Mouse (Mus musculus) liver, embryonic 11.5 days (tissue): Measurements from ENCODE around the gene Best2. TPM values are rescaled to one million over a fixed set of nuclear protein-coding genes. Genes with fewer than 3 reads are reported as not detected.

Source experiments
- ATAC-seq: fragments of 200-750 bp; cut with Nextera tagmentation; replicated peaks from 2 replicates; pipeline ENCODE4 v1.8.0; 2017; ENCODE audit warnings: moderate number of reproducible peaks, mild to moderate bottlenecking, moderate TSS enrichment, moderate library complexity; ENCODE audit not compliant: low FRiP score
- DNase-seq: peaks from one replicate; pipeline ENCODE4 v3.0.0-alpha.2; 2017; ENCODE audit warnings: low spot score
- H3K27ac ChIP-seq: fragments of 300-500 bp; sonication (generic); 2 replicates; pipeline ENCODE4 v1.5.1; 2014; ENCODE audit warnings: mild to moderate bottlenecking, low read depth, low read length, control low read depth
- H3K27me3 ChIP-seq: fragments of 300-500 bp; sonication (generic); replicated peaks from 2 replicates; pipeline ENCODE4 v1.6.1; 2014; ENCODE audit warnings: low read length, mixed read lengths; ENCODE audit not compliant: control insufficient read depth, insufficient read depth
- H3K36me3 ChIP-seq: fragments of 300-500 bp; sonication (generic); 2 replicates; pipeline ENCODE4 v1.6.1; 2014; ENCODE audit warnings: mild to moderate bottlenecking, low read length, moderate library complexity, mixed read lengths; ENCODE audit not compliant: control insufficient read depth, insufficient read depth
- H3K4me1 ChIP-seq: fragments of 300-500 bp; sonication (generic); replicated peaks from 2 replicates; pipeline ENCODE4 v1.6.1; 2014; ENCODE audit warnings: low read length, mixed read lengths; ENCODE audit not compliant: control insufficient read depth, insufficient read depth
- H3K4me2 ChIP-seq: fragments of 300-500 bp; sonication (generic); 2 replicates; pipeline ENCODE4 v1.6.1; 2014; ENCODE audit warnings: mild to moderate bottlenecking, control low read depth, moderate library complexity
- H3K4me3 ChIP-seq: fragments of 300-500 bp; sonication (generic); 2 replicates; pipeline ENCODE4 v1.5.1; 2014; ENCODE audit warnings: low read depth, low read length, control low read depth
- H3K9ac ChIP-seq: fragments of 300-500 bp; sonication (generic); 2 replicates; pipeline ENCODE4 v1.6.1; 2014; ENCODE audit warnings: low read depth, low read length, control low read depth
- H3K9me3 ChIP-seq: fragments of 300-500 bp; sonication (generic); 2 replicates; pipeline ENCODE4 v1.6.1; 2016; ENCODE audit warnings: low read length, inconsistent platforms, mixed read lengths; ENCODE audit not compliant: control insufficient read depth
- WGBS: fragments of 180-500 bp; shearing (Covaris S2); extraction: QIAGEN DNeasy Blood & Tissue Kit; methylation state at CpG from one replicate; pipeline ENCODE4 v1.1.7; 2014; 5-methylcytosine and 5-hydroxymethylcytosine counted together
- polyA plus RNA-seq: library from polyadenylated mRNA; unstranded; fragments of >200 nt; fragmentation: Nextera tagmentation; extraction: Ambion mirVana; gene quantifications from 2 replicates; pipeline ENCODE4 v1.2.1, GENCODE M21; 2014

Best2 gene
- 0.13 TPM in 1 of 2 replicates, not detected in the other for polyA plus RNA-seq

DNA sequence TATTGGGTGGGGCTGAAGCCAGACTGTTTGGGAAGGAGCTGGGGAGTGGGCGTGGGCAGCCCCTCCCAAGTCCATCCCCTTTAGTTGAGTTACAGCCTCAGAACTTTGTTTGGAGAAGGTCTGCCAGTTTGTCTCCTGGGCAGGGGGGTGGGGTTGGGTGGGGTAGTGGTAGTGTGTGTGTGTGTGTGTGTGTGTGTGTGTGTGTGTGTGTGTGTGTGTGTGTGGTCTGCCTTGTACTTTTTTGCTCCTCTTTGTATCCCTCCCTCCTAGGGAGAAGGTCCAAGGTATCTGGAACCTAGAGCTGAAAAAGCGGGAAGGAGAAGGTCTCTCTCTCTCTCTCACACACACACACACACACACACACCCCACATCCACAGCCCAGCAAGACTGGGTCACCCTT lies at the start of gene Best2:
Gene Best2, minus strand, starts transcription at position 101 of the 400 bp plus-strand sequence.
- H3K4me3 ChIP-seq = peak within 1 kb of the TSS; percentile 30
- 0 out of 2 replicates have a peak, but pooled peaks cover 4% of the 10 kb centered on the region for H3K4me1 ChIP-seq
- no peaks in the 10 kb centered on the region for H3K9me3 ChIP-seq
- 69% methylated on average over 2 of the region's 2 CpGs for WGBS
- H3K4me2 ChIP-seq = peak within 1 kb of the TSS; percentile 64
- H3K9ac ChIP-seq = peak within 1 kb of the TSS; percentile 21
- no peak within 1 kb of the TSS for H3K27ac ChIP-seq
- DNase-seq = no peak
- H3K27me3 ChIP-seq = peaks cover 39% of the 10 kb centered on the region
- H3K36me3 ChIP-seq = peaks cover 16% of the 10 kb centered on the region; the same call in 1 of the 2 replicates
- ATAC-seq = no peak

GRCm38 (mm10) chr8:85062603-85063002 lies 48.3 kb upstream of the Best2 start:
- ATAC-seq (no peak), DNase-seq (no peak)
- H3K9ac ChIP-seq = no peak overlapping the region
- H3K36me3 ChIP-seq = peaks cover 6% of the 10 kb centered on the region; the same call in 1 of the 2 replicates
- H3K4me2 ChIP-seq = no peak overlapping the region
- peaks cover 11% of the 10 kb centered on the region for H3K4me1 ChIP-seq
- H3K4me3 ChIP-seq = no peak overlapping the region
- 94% methylated on average over 4 of the region's 4 CpGs for WGBS
- no peaks in the 10 kb centered on the region for H3K27me3 ChIP-seq
- no peaks in the 10 kb centered on the region for H3K9me3 ChIP-seq
- no peak overlapping the region for H3K27ac ChIP-seq

- H3K9me3 ChIP-seq = no peaks in the 10 kb centered on the region
- peaks cover 11% of the 10 kb centered on the region; the same call in 1 of the 2 replicates for H3K4me1 ChIP-seq
- H3K27ac ChIP-seq = peak within 1 kb of the TSS; percentile 2; the same call in 1 of the 2 replicates
- no peaks in the 10 kb centered on the region for H3K27me3 ChIP-seq
- DNase-seq (peak; percentile 89), ATAC-seq (peak; percentile 85)
- peak within 1 kb of the TSS; percentile 91 for H3K4me3 ChIP-seq
- peaks cover 16% of the 10 kb centered on the region for H3K36me3 ChIP-seq
- H3K9ac ChIP-seq = peak within 1 kb of the TSS; percentile 70
- under 1% methylated on average over 52 of the region's 53 CpGs for whole genome bisulfite sequencing
- H3K4me2 ChIP-seq = peak within 1 kb of the TSS; percentile 98
Measured at GRCm38 (mm10) chr8:85059879-85060616, 45.7 kb upstream of the Best2 start, which contains the start of gene Fbxw9. TSS of gene Fbxw9 (plus strand) at chr8:85060055.

- H3K36me3 ChIP-seq = peaks cover 41% of the 10 kb centered on the region
Measured at GRCm38 (mm10) chr8:85057367-85057766, 43.0 kb upstream of the Best2 start.

DNA sequence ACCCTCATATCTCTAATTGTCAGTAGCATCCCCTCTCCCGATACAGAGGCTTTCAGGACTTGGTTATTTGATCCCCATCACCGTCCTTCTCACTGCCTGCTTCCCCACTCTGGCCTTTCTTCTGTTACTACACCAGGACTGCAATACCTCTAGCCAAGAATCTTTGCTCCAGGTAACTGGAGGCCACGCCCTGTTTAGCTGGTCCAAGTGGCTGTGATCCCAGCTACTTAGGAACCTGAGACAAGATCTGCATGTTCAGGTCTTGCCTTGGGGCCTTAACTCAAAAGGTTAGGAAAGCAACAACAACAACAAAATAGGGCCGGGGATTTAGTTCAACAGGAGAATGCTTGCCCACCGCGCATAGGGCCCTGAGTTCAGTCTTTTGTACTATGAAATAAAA lies 29.3 kb upstream of the Best2 start:
- no peaks in the 10 kb centered on the region for H3K27me3 ChIP-seq
- no peak for DNase-seq
- H3K4me3 ChIP-seq = no peak overlapping the region
- no peak overlapping the region for H3K9ac ChIP-seq
- WGBS = 89% methylated on average over 6 of the region's 6 CpGs
- no peak overlapping the region for H3K4me2 ChIP-seq
- no peaks in the 10 kb centered on the region for H3K9me3 ChIP-seq
- H3K4me1 ChIP-seq = peaks cover 8% of the 10 kb centered on the region
- no peak overlapping the region for H3K27ac ChIP-seq
- peaks cover 78% of the 10 kb centered on the region for H3K36me3 ChIP-seq
- ATAC-seq = no peak

More at GRCm38 (mm10) chr8:85057367-85057766, 43.0 kb upstream of the Best2 start:
- no peak for DNase-seq
- Histone ChIP-seq H3K9me3 (no peaks in the 10 kb centered on the region), H3K9ac (no peak overlapping the region), H3K27me3 (no peaks in the 10 kb centered on the region), H3K4me1 (peaks cover 8% of the 10 kb centered on the region; the same call in 1 of the 2 replicates), H3K27ac (no peak overlapping the region), H3K4me2 (no peak overlapping the region), H3K4me3 (no peak overlapping the region)
- 80% methylated on average over 7 of the region's 7 CpGs for WGBS
- ATAC-seq = no peak

- under 1% methylated on average over 57 of the region's 57 CpGs for WGBS
- peak; percentile 79 for DNase-seq
- H3K36me3 ChIP-seq = peaks cover 22% of the 10 kb centered on the region
Measured at GRCm38 (mm10) chr8:85037681-85038531, 23.6 kb upstream of the Best2 start.

DNA sequence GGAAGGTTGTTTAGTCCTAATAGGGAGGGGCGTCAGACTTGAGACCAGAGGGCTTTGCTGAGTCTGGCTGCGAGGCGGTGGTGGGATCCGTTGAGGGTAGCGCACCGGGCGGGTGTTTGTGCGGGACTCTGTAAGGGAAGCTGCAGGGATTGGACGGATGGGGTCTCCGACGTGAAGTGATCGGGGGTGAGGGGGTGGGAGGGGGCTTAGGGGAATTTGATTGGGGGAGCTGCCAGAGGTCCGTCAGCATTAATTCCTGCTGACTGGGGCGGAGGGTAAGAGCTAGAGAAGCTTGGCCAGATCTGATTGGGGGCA lies 23.0 kb upstream of the Best2 start:
- H3K9me3 ChIP-seq = no peaks in the 10 kb centered on the region
- no peak for DNase-seq
- peaks cover 18% of the 10 kb centered on the region for H3K4me1 ChIP-seq
- peak overlapping the region; percentile 97 for H3K27ac ChIP-seq
- peak overlapping the region; percentile 78 for H3K4me2 ChIP-seq
- ATAC-seq = peak; percentile 46
- peak overlapping the region; percentile 95 for H3K9ac ChIP-seq
- H3K36me3 ChIP-seq = peaks cover 23% of the 10 kb centered on the region
- 2% methylated on average over 14 of the region's 14 CpGs for WGBS
- H3K27me3 ChIP-seq = no peaks in the 10 kb centered on the region
- peak overlapping the region; percentile 73 for H3K4me3 ChIP-seq

More at GRCm38 (mm10) chr8:85037681-85038531, 23.6 kb upstream of the Best2 start:
- H3K9me3 ChIP-seq = no peaks in the 10 kb centered on the region
- peak overlapping the region; percentile 73 for H3K4me3 ChIP-seq
- ATAC-seq = peak; percentile 39
- peak overlapping the region; percentile 97 for H3K27ac ChIP-seq
- H3K4me1 ChIP-seq = peaks cover 18% of the 10 kb centered on the region
- H3K27me3 ChIP-seq = no peaks in the 10 kb centered on the region
- peak overlapping the region; percentile 78 for H3K4me2 ChIP-seq
- H3K9ac ChIP-seq = peak overlapping the region; percentile 95

DNA sequence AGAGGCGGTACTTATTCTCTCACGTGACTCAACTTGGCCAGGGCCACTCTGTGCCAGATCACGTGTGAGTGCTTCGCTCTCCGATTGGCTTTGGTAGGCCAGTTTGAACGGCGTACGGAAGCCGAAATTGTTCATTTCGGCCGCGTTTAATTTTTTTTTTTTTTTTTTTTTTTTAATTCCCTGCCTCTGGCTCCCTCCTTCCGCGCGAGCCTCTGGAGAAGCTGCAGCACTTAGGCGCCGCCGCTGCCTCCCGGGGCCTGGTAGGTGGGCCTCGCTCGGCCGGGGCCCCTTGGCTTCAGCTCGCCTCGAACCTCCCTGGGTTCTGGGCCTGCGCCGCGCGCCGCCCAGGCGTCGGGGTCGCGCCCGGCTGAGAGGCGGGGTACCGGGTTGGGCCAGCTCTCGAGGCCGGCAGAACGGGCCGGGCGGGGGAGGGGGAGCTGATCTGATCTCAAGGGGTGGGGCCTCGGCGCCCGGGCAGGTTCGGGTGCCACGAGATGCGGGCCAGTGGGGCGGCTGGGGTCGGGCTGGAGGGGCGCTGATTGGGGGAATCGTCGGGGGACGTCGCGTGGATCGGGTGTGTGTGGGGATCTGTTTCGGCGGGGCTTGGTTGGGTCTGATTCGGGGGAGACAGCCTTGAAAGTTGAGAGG lies 22.5 kb upstream of the Best2 start, which contains the start of gene Tnpo2:
Gene Tnpo2, plus strand, starts transcription at position 198 of the 648 bp plus-strand sequence.
- Histone ChIP-seq H3K4me3 (peak within 1 kb of the TSS; percentile 73), H3K9ac (peak within 1 kb of the TSS; percentile 95), H3K4me1 (peaks cover 18% of the 10 kb centered on the region), H3K9me3 (no peaks in the 10 kb centered on the region), H3K27ac (peak within 1 kb of the TSS; percentile 97), H3K4me2 (peak within 1 kb of the TSS; percentile 96), H3K36me3 (peaks cover 28% of the 10 kb centered on the region), H3K27me3 (no peaks in the 10 kb centered on the region)
- 0% methylated on average over 59 of the region's 59 CpGs for WGBS
- DNase-seq (peak; percentile 94), ATAC-seq (peak; percentile 88)
